Mouse (Mus musculus) c-Kit-positive CD71-positive TER-119-positive erythroid progenitor cells, embryonic 14.5 days (primary cell): ENCODE results near the gene Shq1.

ENCODE experiments used
- DNase-seq: peaks from one replicate; pipeline ENCODE4 v3.0.0-alpha.2; 2013; ENCODE audit warnings: low spot score

Gene Shq1

GRCm38 (mm10) chr6:100667644-100668043 lies 3.3 kb downstream of the Shq1 start:
- DNase-seq = no peak

- DNase-seq = no peak
These were observed 8.7 kb downstream of the Shq1 start for GRCm38 (mm10) chr6:100662224-100662623.

GRCm38 (mm10) chr6:100660395-100660794 lies 10.6 kb downstream of the Shq1 start:
- DNase-seq = no peak

- DNase-seq = no peak
These were observed 18.4 kb downstream of the Shq1 start for GRCm38 (mm10) chr6:100652535-100652934.

GRCm38 (mm10) chr6:100647196-100647595 lies 23.8 kb downstream of the Shq1 start:
- no peak for DNase-seq

- no peak for DNase-seq
These were observed 25.3 kb downstream of the Shq1 start for GRCm38 (mm10) chr6:100645469-100646201.

- DNase-seq = no peak
These were observed 26.3 kb downstream of the Shq1 start for GRCm38 (mm10) chr6:100644631-100645030.

GRCm38 (mm10) chr6:100642786-100643185 lies 28.2 kb downstream of the Shq1 start:
- no peak for DNase-seq

- DNase-seq = no peak
These were observed 30.4 kb downstream of the Shq1 start for GRCm38 (mm10) chr6:100640591-100640990.

GRCm38 (mm10) chr6:100629086-100629485 lies 41.9 kb downstream of the Shq1 start:
- no peak for DNase-seq

- DNase-seq = peak; percentile 16
These were observed 42.7 kb downstream of the Shq1 start for GRCm38 (mm10) chr6:100628223-100628622.

GRCm38 (mm10) chr6:100623922-100624321 lies 47.0 kb downstream of the Shq1 start:
- peak; percentile 73 for DNase-seq

GRCm38 (mm10) chr6:100622861-100623507 lies 48.0 kb downstream of the Shq1 start:
- no peak for DNase-seq

GRCm38 (mm10) chr6:100620411-100620810 lies 50.5 kb downstream of the Shq1 start:
- DNase-seq = no peak

- DNase-seq = no peak
These were observed 51.6 kb downstream of the Shq1 start for GRCm38 (mm10) chr6:100619309-100619708.

- DNase-seq = no peak
These were observed 54.8 kb downstream of the Shq1 start for GRCm38 (mm10) chr6:100616133-100616532.

GRCm38 (mm10) chr6:100613593-100614267 lies 57.2 kb downstream of the Shq1 start:
- DNase-seq = no peak

GRCm38 (mm10) chr6:100610897-100611575 lies 59.9 kb downstream of the Shq1 start:
- no peak for DNase-seq

- no peak for DNase-seq
These were observed 60.8 kb downstream of the Shq1 start for GRCm38 (mm10) chr6:100610182-100610581.

GRCm38 (mm10) chr6:100609256-100609655 lies 61.7 kb downstream of the Shq1 start:
- DNase-seq = no peak

- DNase-seq = peak; percentile 52
These were observed 62.5 kb downstream of the Shq1 start for GRCm38 (mm10) chr6:100608429-100608828.

- DNase-seq = no peak
These were observed 64.2 kb downstream of the Shq1 start for GRCm38 (mm10) chr6:100606805-100607204.
